8 mouse cellular contexts compared by ENCODE assay signal in genomic region chr11:70254931-70255531, GRCm38 (mm10). TPM values are rescaled to one million over a fixed set of nuclear protein-coding genes. Genes with fewer than 3 reads are reported as not detected.
DNase-seq lines count a peak whose midpoint lies in the region; ATAC-seq and TF ChIP-seq lines count a peak whose summit lies in the region.

Gene Alox12, minus strand, starts transcription at chr11:70255353.

- no peaks in the 10 kb centered on the region for H3K36me3 ChIP-seq in kidney, adult 2 months (ENCODE audit: control insufficient read depth, insufficient read depth, low read length)
- no peaks in the 10 kb centered on the region for H3K36me3 ChIP-seq in lung, embryonic 15.5 days
- H3K36me3 ChIP-seq in small intestine, adult 2 months (ENCODE audit: control insufficient read depth, insufficient read depth, low read length): no peaks in the 10 kb centered on the region

- H3K4me3 ChIP-seq in bone marrow, adult 2 months (replicated peaks; ENCODE audit: control insufficient read depth, low read depth, low read length): no peak within 1 kb of the TSS
- peak within 1 kb of the TSS; percentile 41 for H3K4me3 ChIP-seq in kidney, adult 2 months (ENCODE audit: insufficient read depth, low read depth, low read length)
- peak within 1 kb of the TSS; percentile 40 for H3K4me3 ChIP-seq in lung, embryonic 15.5 days
- peak within 1 kb of the TSS; percentile 45 for H3K4me3 ChIP-seq in small intestine, adult 2 months (ENCODE audit: low read depth, low read length)

- TF ChIP-seq POLR2A in bone marrow, adult 2 months (IDR thresholded peaks at IDR 0.05; ENCODE audit: borderline replicate concordance, control insufficient read depth, low read depth, low read length): no peak
- no peak for TF ChIP-seq POLR2A in kidney, adult 2 months (IDR thresholded peaks at IDR 0.05; ENCODE audit: low read depth, low read length)
- no peak for TF ChIP-seq POLR2A in small intestine, adult 2 months (IDR thresholded peaks at IDR 0.05; ENCODE audit: low read depth, low read length)

- H3K9ac ChIP-seq in lung, embryonic 15.5 days: peak within 1 kb of the TSS; percentile 42; the same call in 1 of the 2 replicates

- ATAC-seq in lung, embryonic 15.5 days (ENCODE audit: borderline replicate concordance, extremely low read depth, low FRiP score, low TSS enrichment): peak; percentile 49; the same call in 1 of the 2 replicates

- no peaks in the 10 kb centered on the region for H3K4me1 ChIP-seq in bone marrow, adult 2 months (ENCODE audit: control insufficient read depth, insufficient read depth, low read length)
- H3K4me1 ChIP-seq in kidney, adult 2 months (ENCODE audit: control insufficient read depth, insufficient read depth, low read length): peaks cover 4% of the 10 kb centered on the region; the same call in 1 of the 2 replicates
- 0 out of 2 replicates have a peak, but pooled peaks cover 14% of the 10 kb centered on the region for H3K4me1 ChIP-seq in lung, embryonic 15.5 days
- H3K4me1 ChIP-seq in small intestine, adult 2 months (ENCODE audit: control insufficient read depth, insufficient read depth, insufficient read length, low read length): peaks cover 2% of the 10 kb centered on the region

- no peaks in the 10 kb centered on the region for H3K9me3 ChIP-seq in lung, embryonic 15.5 days

- H3K27ac ChIP-seq in bone marrow, adult 2 months (ENCODE audit: control insufficient read depth, insufficient read depth, low read depth, low read length, poor library complexity): no peak within 1 kb of the TSS
- H3K27ac ChIP-seq in kidney, adult 2 months (ENCODE audit: insufficient read depth, low read depth, low read length): peak within 1 kb of the TSS; percentile 28; the same call in 1 of the 2 replicates
- no peak within 1 kb of the TSS for H3K27ac ChIP-seq in lung, embryonic 15.5 days
- H3K27ac ChIP-seq in small intestine, adult 2 months (ENCODE audit: insufficient read depth, low read depth, low read length): no peak within 1 kb of the TSS

- peak; percentile 31 for TF ChIP-seq CTCF in bone marrow, adult 2 months (IDR thresholded peaks at IDR 0.05; ENCODE audit: control insufficient read depth, insufficient read depth, low read length)
- TF ChIP-seq CTCF in kidney, adult 2 months (conservative IDR thresholded peaks at IDR 0.05; ENCODE audit: insufficient read depth, insufficient read length, low read depth, low read length): peak; percentile 66
- peak; percentile 14; the same call in 1 of the 2 replicates for TF ChIP-seq CTCF in small intestine, adult 2 months (IDR thresholded peaks at IDR 0.05; ENCODE audit: extremely low read depth, insufficient read length, insufficient replicate concordance, low read depth, low read length)

- 14% methylated on average over 25 of the region's 25 CpGs for WGBS in bone marrow, adult 2 months
- WGBS in kidney, adult 2 months: 2% methylated on average over 25 of the region's 25 CpGs
- WGBS in lung, embryonic 15.5 days: 2% methylated on average over 25 of the region's 25 CpGs
- 1% methylated on average over 25 of the region's 25 CpGs for WGBS in small intestine, adult 2 months

- peak; percentile 89 for DNase-seq in ES-CJ7 (ENCODE audit: low read depth, low spot score)
- peak; percentile 67 to 69 for DNase-seq in heart, adult 18-20 months
- peak; percentile 69 for DNase-seq in kidney, adult 2 months
- no peak for DNase-seq in right cerebral cortex, postnatal 10 days (ENCODE audit: low spot score in 2 of 2)
- DNase-seq in cerebellum, postnatal 36 days: no peak

- H3K27me3 ChIP-seq in kidney, adult 2 months (replicated peaks; ENCODE audit: control insufficient read depth, insufficient read depth, low read length): no peaks in the 10 kb centered on the region
- H3K27me3 ChIP-seq in lung, embryonic 15.5 days: peaks cover 49% of the 10 kb centered on the region
- H3K27me3 ChIP-seq in small intestine, adult 2 months (ENCODE audit: control insufficient read depth, insufficient read depth, low read length): peaks cover 19% of the 10 kb centered on the region

- peak within 1 kb of the TSS; percentile 68 for H3K4me2 ChIP-seq in lung, embryonic 15.5 days

RNA-seq across cellular contexts. Expression of gene Alox12, which starts in this region (rescaled TPM):
- 46.3 and 82.5 TPM in 2 replicates for polyA plus RNA-seq in bone marrow, adult 2 months (2011; ENCODE audit: insufficient read depth, insufficient read length, low replicate concordance, missing spikeins)
- 1 to 10 TPM; 1.6 to 1.9 TPM for total RNA-seq in heart, adult 18-20 months (2021)
- 5.8 and 6.0 TPM in 2 replicates for polyA plus RNA-seq in kidney, adult 2 months (2012; rRNA removed)
- polyA plus RNA-seq in lung, embryonic 15.5 days (2015; fragmentation: Nextera tagmentation; extraction: Ambion mirVana): 7.0 TPM in 2 replicates
- polyA plus RNA-seq in small intestine, adult 2 months (2012; rRNA removed): 0.62 and 1.6 TPM in 2 replicates

Comparison
In these comparisons a context has a peak if more than half of its experiments do, and no peak if none do; other contexts are left out.
1. DNase-seq: peak in ES-CJ7 (single experiment), heart, adult 18-20 months (2 of 2) and kidney, adult 2 months (single experiment); none in right cerebral cortex, postnatal 10 days (0 of 2) and cerebellum, postnatal 36 days (0 of 2).
2. CTCF ChIP-seq: peak in every context shown above with its lines; median percentile 66 in kidney, adult 2 months; 31 in bone marrow, adult 2 months; 14 in small intestine, adult 2 months.